Mouse (Mus musculus): ENCODE results near the gene Dip2c.

DNA sequence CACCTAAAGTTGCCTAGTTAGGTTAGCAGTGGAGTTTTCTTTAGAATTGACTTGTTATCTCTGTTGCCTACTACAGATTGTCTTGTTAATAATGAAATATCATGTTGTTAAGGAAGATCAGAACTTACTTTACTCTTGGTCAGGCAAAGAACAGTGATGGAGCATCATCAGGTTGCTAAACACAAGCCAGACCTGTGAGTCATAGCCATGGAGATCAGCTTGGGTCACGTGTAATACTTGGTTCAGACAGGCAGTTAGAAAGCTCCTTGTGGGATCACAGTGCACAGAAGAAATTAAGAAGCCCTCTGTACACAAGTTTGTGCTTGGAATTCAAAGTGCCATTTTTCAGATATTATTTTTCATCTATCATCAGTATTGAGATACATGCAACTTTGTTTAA lies 48.9 kb downstream of the Dip2c start:
- TF ChIP-seq CTCF (IDR thresholded peaks at IDR 0.05; ENCODE audit: low read depth) (no peak), EP300 (IDR thresholded peaks at IDR 0.05; ENCODE audit: low read depth) (no peak)

Measured in heart, postnatal 0 days (tissue).